Mouse (Mus musculus): Measurements from ENCODE around the gene Gm3373. TPM values are rescaled to one million over a fixed set of nuclear protein-coding genes. Genes with fewer than 3 reads are reported as not detected.
"Not testable (repeated sequence)": the region's sequence is repeated elsewhere in the genome, so short reads cannot be mapped to it uniquely, and the experiment has no call there.

Gene Gm3373
- polyA plus RNA-seq (2012; fragmentation: generic; extraction: Trizol) = not detected

DNA sequence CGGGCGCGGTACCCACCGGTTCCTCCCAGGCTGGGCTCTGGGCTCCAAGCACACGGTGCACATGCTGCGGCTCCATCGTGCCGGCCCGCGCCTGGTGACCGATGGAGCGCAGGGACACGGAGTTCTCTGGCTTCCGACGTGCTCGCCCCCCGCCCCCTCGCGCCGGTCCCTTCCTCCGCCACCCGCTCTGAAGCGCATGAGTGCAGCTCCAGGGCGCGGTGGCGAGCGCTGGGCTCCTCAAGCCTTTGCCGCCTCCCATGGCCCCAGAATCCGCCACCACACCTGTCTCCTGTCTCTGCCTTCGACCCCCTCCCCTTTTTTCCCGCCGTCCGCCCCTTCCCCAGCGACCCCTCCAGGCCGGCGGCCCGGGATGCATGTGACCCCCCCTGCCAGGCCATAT is at the start of gene Gm3373:
TSS of gene Gm3373 (minus strand) at position 101 of the 400 bp plus-strand sequence.
- H3K4me3 ChIP-seq; H3K36me3 ChIP-seq (ENCODE audit: control insufficient read depth, insufficient read depth); H3K79me2 ChIP-seq (ENCODE audit: control insufficient read depth, insufficient read depth); H3K27me3 ChIP-seq (ENCODE audit: control insufficient read depth, insufficient read depth, insufficient read length); H3K4me2 ChIP-seq (ENCODE audit: low read depth); H3ac ChIP-seq (ENCODE audit: control insufficient read depth, insufficient read length): not testable (repeated sequence)

DNA sequence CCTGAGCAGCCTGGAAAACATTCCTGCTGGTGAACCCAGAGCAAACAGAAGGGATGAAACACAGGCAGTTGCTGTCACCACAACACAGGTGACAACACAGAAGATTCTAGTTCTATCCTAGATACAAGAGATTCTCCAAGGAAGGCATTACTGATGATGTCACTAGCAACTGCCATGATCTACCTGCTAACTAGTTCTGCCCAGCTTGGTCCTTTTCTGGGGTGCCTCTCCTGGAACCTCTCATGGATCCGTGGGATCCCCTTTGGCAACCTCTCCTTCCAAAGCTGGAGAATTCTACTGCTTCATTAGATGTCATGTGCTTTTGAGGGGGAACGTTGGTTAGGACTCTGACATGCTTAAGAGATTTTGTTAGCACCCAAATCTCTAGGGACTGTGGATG is 54.0 kb downstream of the Gm3373 start, which contains the start of gene Gm9603:
TSS of gene Gm9603 (minus strand) at position 101 of the 400 bp plus-strand sequence.
- H3K27me3 ChIP-seq (ENCODE audit: control insufficient read depth, insufficient read depth, insufficient read length); H3ac ChIP-seq (ENCODE audit: control insufficient read depth, insufficient read length); H3K4me3 ChIP-seq; H3K4me2 ChIP-seq (ENCODE audit: low read depth); H3K36me3 ChIP-seq (ENCODE audit: control insufficient read depth, insufficient read depth); H3K79me2 ChIP-seq (ENCODE audit: control insufficient read depth, insufficient read depth): not testable (repeated sequence)

Other genes with a start within 250 kb of the Gm3373 start
- gene Gm3488, start 239.9 kb downstream of the Gm3373 start, polyA plus RNA-seq (2012; fragmentation: generic; extraction: Trizol) = not detected
- gene Gm3532, start 203.1 kb downstream of the Gm3373 start, polyA plus RNA-seq (2012; fragmentation: generic; extraction: Trizol) = not detected
- gene Gm8265, start 108.5 kb downstream of the Gm3373 start, polyA plus RNA-seq (2012; fragmentation: generic; extraction: Trizol) = not detected
- not detected for gene Gm9603, start 54.1 kb downstream of the Gm3373 start, polyA plus RNA-seq (2012; fragmentation: generic; extraction: Trizol)
- gene Gm3383, start 66.4 kb upstream of the Gm3373 start, polyA plus RNA-seq (2012; fragmentation: generic; extraction: Trizol) = not detected
- gene Gm3424, start 88.8 kb upstream of the Gm3373 start, polyA plus RNA-seq (2012; fragmentation: generic; extraction: Trizol) = not detected
- gene Gm8237, start 138.8 kb upstream of the Gm3373 start, polyA plus RNA-seq (2012; fragmentation: generic; extraction: Trizol) = not detected
- gene Gm3248, start 220.2 kb upstream of the Gm3373 start, polyA plus RNA-seq (2012; fragmentation: generic; extraction: Trizol) = not detected
- not detected for gene Gm3453, start 237.6 kb upstream of the Gm3373 start, polyA plus RNA-seq (2012; fragmentation: generic; extraction: Trizol)